Mouse (Mus musculus) cerebellum, postnatal 36 days (tissue): ENCODE measurements around the gene Ckap2.

Experiments
- DNase-seq, 2 experiments: peaks; one replicate each; pipeline ENCODE4 v3.0.0; 2021 to 2022; ENCODE audit warnings: mixed read lengths in 2 of 2

Gene Ckap2

DNA sequence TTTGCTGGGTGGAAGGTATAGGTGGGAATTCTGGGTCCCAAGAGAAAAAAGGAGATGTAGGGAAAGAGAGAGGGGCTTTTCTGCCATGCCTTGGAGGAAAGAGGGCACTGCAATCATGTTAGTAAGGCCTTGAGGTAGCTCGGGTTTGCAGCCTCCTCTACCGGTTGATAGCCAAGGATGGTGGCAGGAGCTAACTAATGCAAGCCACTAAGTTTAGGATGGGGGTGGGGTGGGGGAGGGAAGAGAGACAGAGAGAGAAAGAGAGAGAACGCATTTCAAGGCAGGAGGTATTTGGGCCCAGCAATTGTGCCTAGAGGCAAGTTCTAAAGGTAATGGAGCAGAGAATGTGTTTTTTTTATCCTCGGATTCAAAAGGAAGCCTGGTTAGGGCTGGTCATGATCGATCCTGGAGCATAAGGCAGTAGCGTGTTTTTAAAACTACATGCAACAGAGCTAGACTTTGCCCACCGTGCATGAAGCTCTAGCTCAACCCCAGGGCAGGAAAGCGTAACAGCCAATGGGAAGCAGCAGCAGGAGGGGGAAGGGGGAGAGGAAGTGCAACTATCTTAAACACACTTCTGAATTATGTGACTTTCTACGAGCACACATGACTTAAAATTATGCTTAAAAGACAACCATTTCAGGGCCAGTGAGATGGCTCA lies 37.8 kb downstream of the Ckap2 start:
- no peak for DNase-seq

DNA sequence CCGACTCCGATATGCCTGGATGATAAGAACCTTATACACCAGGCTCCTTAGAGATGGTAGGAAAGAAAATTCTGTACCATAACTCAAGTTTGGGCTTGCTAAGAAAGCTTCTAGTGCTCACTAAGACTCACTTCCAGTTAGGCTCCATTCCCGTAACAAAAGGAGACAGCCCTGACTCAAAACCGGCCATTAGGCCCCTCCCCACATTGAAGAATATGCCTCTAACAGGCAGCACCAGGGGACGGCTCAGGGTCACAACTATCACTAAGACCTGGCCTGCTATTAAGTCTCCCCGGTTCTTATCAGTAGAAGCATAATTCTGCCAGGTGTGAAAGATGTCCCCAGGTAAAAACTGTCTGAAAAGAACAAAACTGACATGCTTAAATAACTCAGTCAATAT lies 39.8 kb downstream of the Ckap2 start:
- no peak for DNase-seq

DNA sequence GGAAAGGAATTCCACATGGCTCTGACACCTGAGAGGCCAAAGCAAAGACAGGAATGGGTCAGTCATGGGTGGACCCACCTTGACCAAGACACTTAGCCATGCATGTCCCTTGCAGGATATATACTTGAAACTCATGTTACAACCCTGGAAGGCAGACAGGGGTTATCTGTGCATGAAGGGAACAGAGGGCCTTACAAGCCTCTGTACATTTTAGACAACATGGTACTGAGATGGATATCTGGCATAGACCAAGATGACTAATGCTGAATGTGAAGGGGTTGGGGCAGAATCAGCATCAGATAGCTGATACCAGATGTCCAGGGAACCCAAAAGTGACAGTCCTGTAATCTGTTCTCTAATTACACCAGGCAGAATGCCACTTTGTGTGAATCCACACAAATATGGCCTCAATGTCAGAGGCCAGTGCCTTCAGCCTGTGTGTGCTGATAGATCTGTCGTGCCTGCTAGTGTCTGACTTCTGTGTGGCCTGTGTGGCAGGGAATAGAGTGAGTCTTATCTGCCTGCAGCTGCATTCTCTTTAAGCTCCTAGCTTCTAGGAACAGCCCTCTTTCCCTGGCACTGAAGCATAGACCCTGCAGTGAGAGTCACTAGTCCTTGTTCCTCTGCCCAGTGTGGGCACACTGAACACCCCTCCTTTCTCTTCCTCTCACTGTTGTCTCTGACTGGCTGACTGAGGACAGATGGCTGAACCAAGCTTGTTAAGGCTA lies 41.7 kb downstream of the Ckap2 start:
- no peak for DNase-seq

DNA sequence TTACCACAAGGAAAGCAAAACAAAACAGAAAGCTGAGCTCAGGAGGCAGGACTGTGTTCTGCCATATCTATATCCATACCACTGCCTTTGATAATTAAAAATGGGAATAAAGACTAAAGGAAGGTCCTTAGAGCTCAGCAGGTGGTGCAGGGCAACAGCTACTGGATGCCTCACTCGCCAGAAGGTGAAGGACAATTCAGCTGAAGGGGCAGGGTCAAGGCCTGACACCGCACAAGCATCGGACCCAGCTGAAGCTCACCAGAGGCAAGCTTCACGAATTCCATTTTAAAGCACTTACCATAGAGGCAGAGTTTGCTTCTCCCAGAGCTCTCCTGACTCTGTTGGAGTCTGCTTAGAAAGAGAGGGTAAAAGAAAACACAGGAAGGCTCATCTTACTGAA lies 43.0 kb downstream of the Ckap2 start:
- no peak for DNase-seq

DNA sequence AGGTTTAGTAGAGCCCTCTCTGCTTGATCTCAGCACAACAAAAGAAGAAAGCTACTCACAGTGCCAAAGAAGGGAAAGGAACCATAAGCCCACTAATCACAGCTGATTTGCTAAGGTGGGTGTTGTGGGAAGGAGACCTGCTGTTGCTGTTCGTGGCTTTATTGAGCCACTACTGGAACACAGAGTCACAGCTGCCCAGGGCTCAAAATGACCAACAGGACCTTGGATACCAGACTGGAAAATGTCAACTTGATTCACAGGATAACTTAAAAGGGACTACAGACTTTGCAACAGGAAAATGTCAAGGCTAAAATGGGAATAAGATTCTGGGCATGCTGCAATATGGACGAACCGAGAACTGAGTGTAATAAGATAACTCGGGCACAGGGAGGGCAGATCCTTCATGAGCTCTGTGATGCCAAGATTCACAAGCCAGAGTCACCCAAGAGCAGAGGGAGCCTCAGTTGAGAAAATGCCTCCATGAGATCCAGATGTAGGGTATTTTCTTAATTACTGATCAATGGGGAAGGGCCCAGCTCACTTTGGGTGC lies 43.7 kb downstream of the Ckap2 start:
- no peak for DNase-seq

DNA sequence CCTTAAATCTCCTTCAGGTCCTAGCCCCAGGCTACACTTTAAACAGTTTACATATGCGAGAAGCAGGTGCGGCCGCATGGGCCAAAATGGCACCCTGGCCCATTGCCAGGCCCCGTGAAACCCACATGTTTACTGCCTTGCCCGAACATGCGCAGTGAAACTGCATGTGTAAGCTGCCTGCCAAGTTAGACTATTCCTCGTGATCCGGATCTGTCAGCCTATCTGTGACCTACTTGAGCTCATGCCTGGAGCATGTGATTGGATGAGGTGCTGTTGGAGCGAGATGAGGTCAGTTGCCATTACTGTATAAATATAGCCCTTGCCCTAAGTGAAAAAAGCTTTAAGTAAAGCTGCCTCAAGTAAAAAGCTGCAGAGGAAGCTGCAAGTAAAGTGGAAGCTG lies 49.2 kb downstream of the Ckap2 start:
- DNase-seq: peak; percentile 34 to 52

DNA sequence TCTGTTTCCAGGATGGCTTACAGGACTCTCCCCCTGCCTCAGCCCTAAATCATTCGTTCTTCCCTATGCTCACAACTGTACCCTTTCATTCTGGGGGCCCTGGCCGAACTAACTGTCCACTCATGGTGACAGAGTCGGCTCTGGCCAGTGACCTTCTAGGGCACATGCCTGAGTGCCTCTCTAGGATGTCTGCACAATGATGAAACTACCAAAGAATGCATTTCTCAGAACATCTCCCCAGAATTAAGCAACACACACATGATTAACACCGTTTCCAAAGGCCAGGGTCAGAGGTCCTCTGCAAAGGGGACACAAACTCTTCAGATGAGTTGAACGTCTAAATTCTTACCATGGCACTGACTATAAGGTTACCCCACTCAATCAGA lies 50.9 kb downstream of the Ckap2 start:
- no peak for DNase-seq

DNA sequence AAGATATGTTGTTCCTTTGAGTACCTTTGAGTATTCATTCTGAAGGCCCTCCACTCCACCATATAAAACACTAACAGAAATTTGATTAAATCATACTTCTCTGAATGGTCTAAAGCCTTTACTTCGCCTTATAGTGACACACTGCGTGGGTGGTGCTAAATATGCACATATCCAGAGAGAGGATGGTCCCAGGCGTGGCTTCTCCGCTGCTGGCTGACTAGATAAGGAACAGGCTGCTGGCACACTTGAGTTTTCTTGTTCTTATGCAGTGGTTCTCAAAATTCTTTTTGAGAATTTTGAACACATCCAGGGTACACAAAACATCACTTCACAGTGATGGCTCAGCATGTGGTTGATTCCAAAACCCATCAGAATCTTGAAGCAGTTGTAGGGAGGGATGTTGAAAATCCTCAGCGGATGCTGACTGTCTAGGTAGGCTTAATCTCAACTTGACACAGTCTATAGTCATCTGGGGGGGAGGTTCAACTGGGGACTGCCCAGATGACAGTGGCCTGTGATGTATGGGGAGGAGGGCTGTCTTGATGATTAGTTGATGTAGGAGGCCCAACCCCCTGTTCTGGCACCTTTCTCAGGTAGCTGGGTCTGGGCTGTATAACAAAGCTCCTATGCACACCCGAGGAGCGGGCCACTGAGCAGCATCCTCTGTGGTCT lies 51.4 kb downstream of the Ckap2 start:
- DNase-seq: no peak

DNA sequence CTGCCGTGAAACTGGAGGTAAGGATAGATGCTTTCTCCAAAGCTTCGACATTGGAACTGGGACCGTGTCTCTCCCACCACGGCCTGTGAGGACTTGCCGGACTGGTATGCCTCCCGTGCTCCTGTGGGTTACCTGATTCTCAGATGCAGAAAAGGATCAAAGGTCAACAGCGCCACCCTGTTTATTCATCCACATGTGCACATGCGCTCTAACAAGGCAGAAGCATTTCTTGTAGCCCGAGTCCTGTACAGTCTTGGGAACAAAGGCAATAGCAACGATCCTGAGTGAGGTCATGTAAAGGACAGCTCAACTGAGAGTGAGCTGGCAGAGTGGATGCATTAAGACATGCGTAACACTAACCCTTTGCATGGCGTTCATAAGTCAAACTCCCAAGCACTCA lies 53.6 kb downstream of the Ckap2 start:
- no peak for DNase-seq

DNA sequence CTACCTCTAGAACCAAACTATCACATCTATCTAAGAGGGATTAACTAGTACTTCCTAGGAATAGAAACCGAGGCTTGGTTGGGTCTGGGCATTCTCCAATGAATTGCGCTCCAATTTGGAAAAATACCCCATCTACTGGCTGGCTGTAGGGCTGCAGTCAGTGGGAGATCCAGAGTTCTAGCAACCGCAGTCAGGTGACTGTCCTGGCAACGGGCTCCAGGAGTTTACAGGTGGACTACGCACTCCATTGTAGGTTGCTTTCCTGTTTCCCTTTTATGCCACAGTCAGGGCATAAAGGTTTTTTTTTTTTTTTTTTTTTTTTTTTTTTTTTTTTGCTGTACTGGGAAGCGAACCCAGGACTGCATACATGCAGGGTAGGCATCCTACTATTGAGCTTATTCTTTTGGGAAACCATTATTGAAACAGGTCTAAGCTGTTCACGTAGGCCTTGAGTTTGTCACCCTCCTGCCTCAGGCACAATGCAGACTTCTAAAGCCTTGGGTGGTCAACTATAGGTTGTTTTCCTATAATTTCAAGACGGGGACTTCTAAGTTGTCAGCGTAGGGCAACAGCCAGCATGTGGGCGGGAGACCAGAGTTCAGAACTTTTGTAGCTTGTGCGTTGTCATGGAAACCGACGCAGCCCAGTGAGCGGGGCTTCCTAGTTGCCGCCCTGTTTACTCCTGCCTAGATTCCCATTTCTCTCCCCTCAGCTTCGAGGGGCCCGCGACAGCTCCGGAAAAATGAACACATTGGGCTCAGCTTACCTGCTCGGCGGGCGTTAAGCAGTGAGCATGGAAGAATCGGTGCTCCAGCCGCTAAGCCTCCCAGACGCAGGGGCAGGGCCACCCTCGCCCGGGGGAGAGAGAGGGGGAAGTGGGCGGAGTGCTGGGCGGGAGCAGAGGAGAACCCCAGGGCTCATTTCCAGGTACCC lies 61.1 kb downstream of the Ckap2 start, which contains the start of gene Nek5:
Gene Nek5, minus strand, starts transcription at position 834 of the 933 bp plus-strand sequence.
- DNase-seq: no peak
